Mouse (Mus musculus) left cerebral cortex, adult 18-20 months (tissue): ENCODE results near the gene Olfr457. TPM values are rescaled to one million over a fixed set of nuclear protein-coding genes. Genes with fewer than 3 reads are reported as not detected.
"Not testable (repeated sequence)": the region's sequence is repeated elsewhere in the genome, so short reads cannot be mapped to it uniquely, and the experiment has no call there.

Experiments used
- DNase-seq, 2 experiments: peaks; one replicate each; pipeline ENCODE4 v3.0.0; 2021 to 2022; ENCODE audit warnings: low spot score in 2 of 2, mixed read lengths in 1 of 2
- long read RNA-seq, 2 experiments: library from polyadenylated mRNA; stranded (forward); transcript quantifications; one replicate each; pipeline ENCODE4 v2.0.0; 2021
- total RNA-seq, 2 experiments: library from RNA; stranded (reverse); gene quantifications; 2 replicates each; pipeline ENCODE4 v1.2.3; 2021

Olfr457 gene
- not detected for total RNA-seq
- long read RNA-seq, experiment 1, result 0 reads
- long read RNA-seq, experiment 2, result 0 reads

DNA sequence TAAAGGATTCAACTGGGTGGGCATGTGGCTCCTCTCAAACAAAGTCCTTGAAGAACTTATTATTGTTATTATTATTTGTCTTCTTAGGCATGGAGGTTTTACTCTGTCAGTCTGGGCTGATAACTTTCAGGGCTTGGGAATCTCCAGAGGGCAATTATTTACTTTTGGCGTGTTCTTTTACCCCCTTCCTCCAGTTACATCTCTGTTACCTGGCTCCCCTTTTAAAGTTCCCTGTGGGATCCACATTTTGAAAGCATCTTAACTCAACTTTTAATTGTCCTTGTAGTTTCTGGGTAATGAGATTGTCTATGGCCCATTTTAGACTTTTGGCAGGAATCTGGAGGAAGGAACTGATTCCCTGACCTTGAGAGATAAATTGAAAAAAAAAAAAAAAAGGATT lies at the start of gene Olfr457:
Gene Olfr457 (minus strand): TSS at position 101 of the 400 bp plus-strand sequence.
- DNase-seq, result no peak

DNA sequence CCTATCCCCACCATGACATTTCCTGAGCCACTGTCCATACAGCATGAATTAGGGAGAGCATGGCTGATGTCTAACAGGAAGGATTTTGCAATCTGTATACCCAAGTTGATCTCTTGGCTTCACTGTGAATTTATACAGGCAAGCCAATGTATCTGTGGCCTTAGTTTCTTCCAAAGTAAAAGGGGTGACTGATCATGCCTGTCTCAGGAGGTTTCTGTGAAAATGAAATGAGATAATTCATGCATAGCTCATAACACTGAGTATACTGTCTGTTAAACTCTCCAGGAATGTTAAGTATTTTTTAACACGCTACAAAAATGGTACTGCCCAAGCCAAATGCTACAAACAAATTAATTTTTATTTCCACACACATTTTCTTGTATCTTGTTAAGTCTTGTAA lies 37.3 kb upstream of the Olfr457 start:
- no peak for DNase-seq

DNA sequence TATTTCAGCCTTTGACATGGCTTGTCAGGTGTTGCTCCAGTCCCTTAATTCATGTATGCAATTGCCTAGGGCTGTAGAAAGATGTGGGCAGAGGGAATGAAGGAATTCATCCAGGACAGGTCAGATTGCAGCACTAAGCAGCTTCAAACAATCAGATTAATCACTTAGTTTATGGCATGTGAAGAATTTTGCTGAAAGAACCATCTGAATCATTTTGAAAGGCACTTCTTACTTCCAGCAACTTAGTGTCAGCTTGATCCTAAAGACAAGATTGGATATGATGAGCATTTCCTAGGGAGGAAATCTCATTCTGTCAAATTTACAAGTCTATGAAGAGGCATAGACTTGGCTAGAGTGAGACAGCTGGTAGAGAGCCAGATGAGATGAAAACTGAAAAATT lies 33.2 kb upstream of the Olfr457 start:
- no peak for DNase-seq

DNA sequence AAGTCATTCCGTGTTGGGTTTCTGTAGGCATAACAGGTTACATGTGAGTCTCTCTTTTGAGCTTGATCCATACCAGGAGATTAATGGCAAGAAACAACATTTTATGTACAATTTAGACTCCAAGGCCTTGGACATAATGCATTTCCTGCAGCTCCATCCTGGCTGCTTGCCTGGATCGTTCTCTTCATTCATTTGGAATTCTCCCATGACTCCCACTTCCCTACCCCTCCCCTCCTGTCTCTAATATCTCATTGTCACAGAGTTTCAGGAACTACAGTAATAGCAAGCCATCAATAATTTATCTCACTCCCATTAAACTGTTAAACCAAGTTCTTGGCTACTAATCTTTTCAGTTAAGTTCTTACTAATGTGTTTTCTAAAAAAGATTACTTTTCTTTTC lies 27.3 kb upstream of the Olfr457 start:
- DNase-seq, result no peak

DNA sequence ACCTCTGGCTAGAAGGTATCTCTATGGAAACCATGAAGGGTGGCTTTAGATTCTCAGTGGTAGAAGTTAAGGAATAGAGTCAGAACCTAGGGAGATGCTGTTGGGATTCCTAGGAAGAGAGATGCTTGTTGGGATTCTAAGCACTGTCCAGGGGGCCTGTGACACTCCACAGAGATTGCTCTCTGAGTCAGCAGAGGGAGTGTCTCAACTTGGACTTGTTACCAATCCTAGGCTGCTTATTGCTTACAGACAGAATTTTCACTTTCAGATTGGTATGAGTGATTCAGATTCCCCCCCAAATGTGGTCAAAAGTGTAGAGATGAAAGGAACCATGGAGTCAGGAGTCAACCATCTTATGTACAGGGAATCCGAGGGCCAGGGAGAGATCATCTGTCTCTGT lies 13.6 kb upstream of the Olfr457 start:
- no peak for DNase-seq

DNA sequence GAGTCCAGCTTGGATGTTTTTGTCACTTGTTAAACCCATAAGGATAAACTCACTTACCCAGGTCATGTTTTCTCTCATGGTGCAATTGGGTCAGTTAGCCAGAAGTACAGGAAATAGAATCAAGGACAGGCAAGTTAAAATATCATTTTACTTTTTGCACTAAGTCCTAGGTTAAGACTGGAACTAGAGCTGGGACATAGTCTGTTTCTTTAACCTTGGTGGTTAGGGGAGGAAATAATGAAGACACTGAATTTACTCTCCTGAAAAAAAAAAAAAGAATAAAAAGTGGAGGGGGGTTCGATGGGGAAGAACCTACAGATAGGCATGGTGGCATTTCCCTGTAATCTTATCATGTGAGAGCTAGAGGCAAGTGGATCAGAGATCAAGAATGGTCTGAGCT lies 11.0 kb upstream of the Olfr457 start, which contains the start of gene Olfr456:
Gene Olfr456 (minus strand): TSS at position 101 of the 400 bp plus-strand sequence.
- no peak for DNase-seq

DNA sequence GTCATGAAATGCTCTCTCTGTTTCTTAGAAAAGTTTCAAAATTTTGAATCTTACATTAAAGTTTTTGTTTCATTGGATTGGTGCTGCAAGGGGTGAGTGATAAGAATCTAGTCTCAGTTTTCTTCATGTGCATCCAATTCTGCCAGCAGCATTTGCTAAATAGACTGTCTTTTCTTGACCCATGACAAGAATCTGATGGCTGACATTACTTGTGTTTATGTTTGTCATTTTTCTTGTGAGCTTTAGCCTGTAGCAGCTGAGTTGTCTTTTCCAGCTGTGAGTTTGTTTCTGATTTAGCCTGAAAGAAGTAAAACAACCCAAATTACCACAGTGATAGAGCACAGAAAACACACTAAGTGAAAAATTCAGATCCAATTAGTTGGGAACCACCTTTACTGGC lies 8.5 kb upstream of the Olfr457 start:
- no peak for DNase-seq

DNA sequence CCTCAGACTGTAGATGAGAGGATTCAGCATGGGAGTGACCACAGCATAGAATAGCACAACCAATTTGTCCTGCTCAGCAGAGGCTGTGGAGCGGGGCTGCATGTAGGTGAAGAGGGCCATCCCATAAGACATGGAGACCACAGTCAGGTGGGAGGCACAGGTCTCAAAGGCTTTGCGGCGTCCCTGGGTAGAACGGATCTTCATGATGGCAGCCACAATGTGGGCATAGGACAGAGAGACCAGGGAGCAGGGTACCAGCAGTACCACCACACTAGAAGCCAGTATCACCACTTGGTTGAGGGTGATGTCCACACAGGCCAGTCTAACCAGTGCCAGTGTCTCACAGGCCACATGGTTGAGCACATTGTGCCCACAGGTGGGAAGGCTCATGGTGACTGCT lies 4.8 kb downstream of the Olfr457 start:
- DNase-seq, result not testable (repeated sequence)

DNA sequence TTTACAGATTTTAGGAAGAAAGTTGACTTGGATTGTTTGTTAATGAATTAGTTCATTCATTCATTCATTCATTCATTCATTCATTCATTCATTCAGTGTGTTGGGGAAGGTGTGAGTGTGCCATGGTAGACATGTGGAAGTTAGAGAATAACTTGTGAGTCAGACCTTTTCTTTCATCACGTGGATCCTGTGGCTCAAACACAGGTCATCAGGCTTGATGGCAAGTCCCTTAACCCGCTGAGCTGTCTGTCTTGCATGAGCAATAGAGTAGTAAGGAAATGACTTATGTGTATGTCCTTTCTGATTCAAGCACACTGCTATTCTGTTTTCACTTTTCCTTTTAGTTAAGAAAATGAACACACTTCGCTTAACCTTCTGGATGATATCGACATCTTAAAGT lies 5.6 kb downstream of the Olfr457 start:
- DNase-seq, result no peak

DNA sequence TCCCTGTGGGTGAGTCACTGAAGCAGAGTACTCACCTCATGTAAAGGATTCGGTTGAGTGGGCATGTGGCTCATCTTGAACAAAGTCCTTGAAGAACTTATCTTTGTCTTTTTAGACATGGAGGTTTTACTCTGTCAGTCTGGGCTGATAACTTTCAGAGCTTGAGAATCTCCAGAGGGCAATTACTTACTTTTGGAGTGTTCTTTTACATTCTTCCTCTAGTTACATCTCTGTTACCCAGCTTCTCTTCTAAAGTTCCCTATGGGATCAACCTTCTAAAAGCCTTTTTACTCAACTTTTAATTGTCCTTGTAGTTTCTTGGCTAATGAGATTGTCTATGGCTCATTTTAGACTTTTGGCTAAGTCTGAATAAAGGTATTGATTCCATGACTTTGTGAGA lies 11.0 kb downstream of the Olfr457 start, which contains the start of gene Olfr458:
Gene Olfr458 (minus strand): TSS at position 101 of the 400 bp plus-strand sequence.
- no peak for DNase-seq

DNA sequence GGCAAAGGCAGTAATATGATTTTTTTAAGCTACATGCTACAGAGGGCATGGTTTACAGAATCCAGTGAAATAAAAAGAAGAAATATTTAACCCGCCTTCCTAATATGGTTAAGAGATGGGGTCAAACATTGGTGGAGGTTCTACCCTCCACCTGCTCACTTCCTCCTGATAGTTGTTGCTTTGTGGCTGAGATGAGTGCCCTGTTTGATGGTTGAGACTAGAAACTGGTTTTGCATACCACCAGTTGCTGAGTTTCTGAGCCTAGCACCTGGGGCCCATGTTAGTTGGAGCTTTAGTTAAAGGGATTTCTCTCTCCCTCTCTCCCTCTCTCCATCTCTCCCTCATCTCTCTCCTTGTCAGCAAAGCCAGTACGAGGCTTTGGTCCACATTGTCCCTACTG lies 28.8 kb downstream of the Olfr457 start:
- no peak for DNase-seq

DNA sequence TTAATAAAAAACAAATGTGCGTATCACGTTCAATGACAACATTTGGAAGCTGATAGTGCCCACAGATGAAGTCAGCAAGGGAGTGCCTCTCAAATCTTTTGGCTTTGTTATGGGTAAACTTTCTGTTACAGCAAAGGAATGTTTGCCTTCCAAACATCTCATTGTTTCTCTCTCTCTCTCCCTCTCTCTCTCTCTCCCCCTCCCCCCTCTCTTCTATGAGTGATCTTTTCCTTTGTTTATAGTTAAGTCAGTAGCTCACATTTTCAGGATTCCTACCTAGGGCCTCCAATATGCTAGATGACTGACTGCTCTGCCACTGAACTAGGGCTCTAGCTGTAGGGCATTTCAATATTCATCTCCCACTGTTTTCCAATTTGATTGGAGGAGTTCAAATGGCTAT lies 31.6 kb downstream of the Olfr457 start:
- DNase-seq, result no peak

DNA sequence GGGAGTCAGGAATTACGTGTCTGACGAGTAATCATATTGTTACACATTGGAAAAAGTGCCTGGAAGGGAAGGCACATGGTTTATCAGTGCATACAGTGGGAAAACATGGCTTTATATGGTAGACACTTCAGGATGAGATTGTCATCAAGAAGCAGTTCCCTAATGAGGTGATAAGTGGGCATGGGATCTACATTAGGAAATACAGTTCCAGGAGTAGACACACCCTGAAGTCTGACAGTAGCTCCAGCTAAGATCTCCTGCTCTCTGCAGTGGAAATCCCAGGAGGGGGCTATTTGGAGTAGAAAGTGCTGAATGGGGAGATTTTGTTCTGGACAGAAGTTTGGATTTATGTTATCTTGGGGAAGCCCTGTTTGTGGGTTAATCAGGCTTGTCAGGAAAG lies 34.7 kb downstream of the Olfr457 start:
- DNase-seq, result no peak

DNA sequence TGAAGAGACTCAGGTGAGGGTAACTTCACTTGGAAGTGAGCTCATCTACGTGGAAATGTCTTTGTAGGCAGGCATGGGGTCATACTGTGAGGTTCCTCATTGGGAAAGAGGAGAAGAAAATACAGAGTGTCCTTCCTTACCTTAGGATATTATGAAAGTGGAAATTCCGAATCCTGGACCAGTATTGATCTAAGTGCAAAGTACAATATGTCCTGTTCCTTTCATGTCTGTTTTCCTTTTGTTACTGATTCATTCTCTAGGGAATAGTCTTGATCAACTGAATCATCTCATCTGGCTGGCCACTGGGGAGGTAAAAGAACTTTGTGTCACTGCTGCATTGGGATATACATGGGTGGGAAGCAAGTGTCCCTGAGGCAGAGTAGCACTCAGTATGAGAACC lies 40.6 kb downstream of the Olfr457 start:
- no peak for DNase-seq

DNA sequence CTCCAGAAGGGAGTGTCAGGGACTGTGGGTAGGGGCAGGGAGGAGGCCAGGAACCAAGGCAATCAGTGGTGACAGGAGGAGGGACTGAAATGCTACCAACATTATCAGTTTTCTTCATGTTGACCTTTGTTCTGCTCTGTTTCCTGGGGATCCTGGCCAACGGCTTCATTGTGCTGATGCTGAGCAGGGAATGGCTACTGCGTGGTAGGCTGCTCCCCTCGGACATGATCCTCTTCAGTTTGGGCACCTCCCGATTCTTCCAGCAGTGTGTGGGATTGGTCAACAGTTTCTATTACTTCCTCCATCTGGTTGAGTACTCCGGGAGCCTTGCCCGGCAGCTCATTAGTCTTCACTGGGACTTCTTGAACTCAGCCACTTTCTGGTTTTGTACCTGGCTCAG lies 41.7 kb downstream of the Olfr457 start, which contains the start of gene Tas2r126:
Gene Tas2r126 (plus strand): TSS at position 90 of the 400 bp plus-strand sequence.
- DNase-seq, result no peak

DNA sequence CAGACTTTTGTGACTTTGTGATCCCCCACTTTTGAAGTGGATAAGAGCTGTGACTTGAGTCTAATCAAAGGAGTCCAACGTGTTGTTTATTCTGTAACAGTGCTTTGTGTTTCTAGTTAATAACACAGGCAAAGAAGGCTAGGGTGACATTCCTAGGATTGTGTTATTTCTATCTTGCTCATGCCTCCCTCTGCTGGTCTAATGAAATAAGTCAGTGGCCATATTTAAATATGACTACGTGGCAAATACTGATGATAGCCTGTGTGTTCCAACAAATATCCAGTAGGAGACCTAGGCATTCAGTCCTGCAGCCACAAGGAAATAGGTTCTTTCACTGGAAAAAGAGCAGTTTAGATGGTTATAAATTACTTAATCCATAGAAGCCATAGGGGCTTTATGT lies 42.6 kb downstream of the Olfr457 start:
- no peak for DNase-seq

DNA sequence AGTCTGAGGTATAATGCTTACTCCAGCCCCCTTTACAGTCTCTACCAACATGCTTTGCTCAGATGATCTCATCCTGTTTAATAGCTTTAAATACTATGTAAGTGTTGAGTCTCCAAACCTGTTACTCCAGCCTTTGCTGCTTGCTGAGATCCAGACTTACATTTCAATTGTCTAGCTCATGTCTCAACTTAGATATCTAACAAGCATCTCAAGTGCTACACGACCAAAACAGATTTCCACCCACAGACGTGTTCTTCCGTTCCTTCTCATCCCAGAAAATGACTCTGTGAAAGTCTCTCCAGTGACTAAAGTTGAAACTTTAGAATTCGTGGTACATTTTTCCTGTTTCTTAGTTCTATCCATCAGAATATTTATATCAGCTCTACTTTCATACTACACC lies 49.8 kb downstream of the Olfr457 start:
- DNase-seq, result no peak

DNA sequence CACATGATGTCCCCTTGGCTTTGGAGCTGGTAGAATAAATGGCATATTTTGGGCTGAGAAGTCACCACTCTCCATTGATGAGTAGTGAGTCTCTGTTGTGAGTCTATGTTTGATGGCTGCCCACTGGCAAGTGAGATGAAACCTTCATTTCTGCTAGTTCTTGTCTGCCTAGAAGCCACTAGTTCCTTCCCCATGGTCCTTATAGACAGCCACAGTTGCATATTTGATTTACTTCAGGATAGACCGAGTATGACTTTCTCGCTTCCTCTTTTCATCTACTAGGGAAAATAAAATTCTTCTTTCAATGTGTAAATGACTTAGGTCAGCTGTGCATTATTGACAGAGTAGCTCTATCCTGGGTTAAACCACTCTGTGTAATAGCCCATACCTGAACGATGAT lies 51.7 kb downstream of the Olfr457 start:
- DNase-seq, result no peak

DNA sequence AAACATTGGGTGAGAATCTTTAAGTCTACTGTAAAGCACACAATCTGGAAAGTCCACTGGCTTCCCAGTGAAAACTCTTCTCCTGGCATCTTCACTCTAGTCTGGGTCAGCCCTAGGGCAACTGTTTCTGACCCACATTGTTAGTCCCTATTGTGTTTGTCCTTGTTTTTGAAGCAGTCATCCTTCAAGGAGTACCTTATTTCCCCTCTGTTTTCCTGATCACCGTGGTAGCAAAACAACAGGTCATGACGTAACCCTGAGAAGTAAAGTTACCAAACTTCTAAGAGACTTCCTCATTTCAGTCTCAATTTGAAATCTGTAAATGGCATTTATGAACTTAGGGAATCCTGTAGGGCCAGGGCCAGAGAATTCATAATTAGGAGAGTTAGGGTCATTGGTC lies 54.7 kb downstream of the Olfr457 start:
- DNase-seq, result no peak

DNA sequence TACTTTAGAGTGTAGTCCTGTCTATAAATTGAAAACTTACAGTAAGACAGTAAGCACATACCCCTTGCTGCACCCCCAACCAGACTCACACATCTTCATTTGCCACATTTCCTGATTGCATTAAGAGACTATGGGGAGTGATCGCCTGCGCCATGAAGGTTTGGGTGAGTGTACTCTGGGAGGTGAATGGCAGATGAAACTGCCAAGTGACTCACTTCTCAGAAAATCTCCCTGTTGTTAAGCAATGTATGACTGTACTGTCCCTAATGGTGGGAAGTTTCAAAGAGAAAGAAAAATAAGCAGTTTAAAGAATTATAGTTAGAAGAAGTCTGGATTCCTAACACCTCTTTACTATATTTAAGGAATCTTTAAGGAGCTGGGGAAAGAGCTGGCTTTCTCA lies 56.7 kb downstream of the Olfr457 start:
- no peak for DNase-seq
